Mouse (Mus musculus) G1E (cell line): ENCODE measurements at regions not wholly inside any gene's neighbourhood (a gene's known extent, or its start where the extent isn't known, plus 50 kb on each side); places are given as distances from the start of the nearest gene placed in this dataset.

Experiments used
- CTCF ChIP-seq: IDR thresholded peaks from 2 replicates; pipeline ENCODE4 v1.5.1; 2012; ENCODE audit warnings: low read depth, low read length, inconsistent platforms, mixed read lengths
- POLR2AphosphoS5 ChIP-seq: IDR thresholded peaks from 2 replicates; pipeline ENCODE4 v1.6.1; 2012; ENCODE audit warnings: low read depth, low read length, inconsistent platforms; ENCODE audit not compliant: insufficient replicate concordance

GRCm38 (mm10) chr4:55293347-55294079, 56.3 kb upstream of the Rad23b start:
- no peak for TF ChIP-seq CTCF
- no peak for TF ChIP-seq POLR2AphosphoS5
